Mouse (Mus musculus) thymus, adult 2 months (tissue): ENCODE data around the gene Gstm7. TPM values are rescaled to one million over a fixed set of nuclear protein-coding genes. Genes with fewer than 3 reads are reported as not detected.

Experiments
- DNase-seq: peaks from one replicate; pipeline ENCODE4 v3.0.0; 2021
- H3K27ac ChIP-seq: fragments of 200-500 bp; 2 replicates; pipeline ENCODE4 v1.5.1; 2012; ENCODE audit warnings: low read length, control low read depth; ENCODE audit not compliant: control insufficient read depth, insufficient read depth
- H3K27me3 ChIP-seq: fragments of 200-500 bp; 2 replicates; pipeline ENCODE4 v1.6.1; 2012; ENCODE audit warnings: mild to moderate bottlenecking, low read length, moderate library complexity, mixed read lengths; ENCODE audit not compliant: control insufficient read depth, insufficient read depth
- H3K36me3 ChIP-seq: fragments of 200-500 bp; 2 replicates; pipeline ENCODE4 v1.6.1; 2012; ENCODE audit warnings: mild to moderate bottlenecking, low read length, moderate library complexity; ENCODE audit not compliant: control insufficient read depth, insufficient read depth
- H3K4me1 ChIP-seq: fragments of 200-500 bp; replicated peaks from 2 replicates; pipeline ENCODE4 v1.6.1; 2012; ENCODE audit warnings: low read length; ENCODE audit not compliant: control insufficient read depth, insufficient read depth
- H3K4me3 ChIP-seq: fragments of 200-500 bp; 2 replicates; pipeline ENCODE4 v1.5.1; 2012; ENCODE audit warnings: mild to moderate bottlenecking, low read length, control low read depth, moderate library complexity; ENCODE audit not compliant: control insufficient read depth, insufficient read depth
- CTCF ChIP-seq: fragments of 200-500 bp; IDR thresholded peaks from 2 replicates; pipeline ENCODE4 v1.5.1; 2012; ENCODE audit warnings: mild to moderate bottlenecking, control low read depth, low read length, moderate library complexity, borderline replicate concordance; ENCODE audit not compliant: control insufficient read depth, poor library complexity, insufficient read depth; ENCODE audit errors: extremely low read depth
- POLR2A ChIP-seq: fragments of 200-500 bp; IDR thresholded peaks from 2 replicates; pipeline ENCODE4 v1.6.1; 2012; ENCODE audit warnings: mild to moderate bottlenecking, low read length, control low read depth, moderate library complexity; ENCODE audit not compliant: control insufficient read depth, poor library complexity, insufficient read depth; ENCODE audit errors: extremely low read depth
- WGBS: fragments of 180-500 bp; shearing (Covaris S2); methylation state at CpG from one replicate; pipeline ENCODE4 v1.1.7; 2018; 5-methylcytosine and 5-hydroxymethylcytosine counted together
- polyA plus RNA-seq: library from polyadenylated mRNA; depleted of rRNA; stranded (reverse); fragments of >200 nt; gene quantifications from 2 replicates; pipeline ENCODE4 v1.2.3, GENCODE M21; 2012

Gene Gstm7
- polyA plus RNA-seq, 1 experiment = 5.3 TPM

DNA sequence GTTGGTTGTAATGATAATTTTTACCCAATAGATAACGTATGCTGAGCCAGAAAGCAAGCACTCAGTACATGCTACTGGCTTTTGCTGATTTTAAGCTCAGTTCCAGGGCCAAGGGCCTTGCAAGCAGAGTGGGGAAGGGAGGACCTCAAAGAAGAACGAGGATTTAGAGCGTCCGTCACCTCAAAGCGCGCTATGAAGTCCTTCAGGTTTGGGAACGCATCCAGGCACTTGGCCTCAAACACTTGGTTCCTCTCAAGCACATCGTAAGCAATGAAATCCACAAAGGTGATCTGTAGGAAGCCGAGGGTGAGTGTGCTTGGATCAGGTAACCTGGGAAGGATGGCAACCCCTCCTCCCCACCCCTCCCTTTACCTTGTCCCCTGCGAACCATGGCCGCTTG lies 2.9 kb downstream of the Gstm7 start:
- DNase-seq = no peak
- Histone ChIP-seq H3K4me3 (no peak overlapping the region), H3K27ac (no peak overlapping the region), H3K27me3 (no peaks in the 10 kb centered on the region), H3K4me1 (peaks cover 5% of the 10 kb centered on the region; the same call in 1 of the 2 replicates), H3K36me3 (no peaks in the 10 kb centered on the region)
- WGBS = 89% methylated on average over 11 of the region's 11 CpGs
- TF ChIP-seq CTCF = no peak
- TF ChIP-seq POLR2A = no peak

DNA sequence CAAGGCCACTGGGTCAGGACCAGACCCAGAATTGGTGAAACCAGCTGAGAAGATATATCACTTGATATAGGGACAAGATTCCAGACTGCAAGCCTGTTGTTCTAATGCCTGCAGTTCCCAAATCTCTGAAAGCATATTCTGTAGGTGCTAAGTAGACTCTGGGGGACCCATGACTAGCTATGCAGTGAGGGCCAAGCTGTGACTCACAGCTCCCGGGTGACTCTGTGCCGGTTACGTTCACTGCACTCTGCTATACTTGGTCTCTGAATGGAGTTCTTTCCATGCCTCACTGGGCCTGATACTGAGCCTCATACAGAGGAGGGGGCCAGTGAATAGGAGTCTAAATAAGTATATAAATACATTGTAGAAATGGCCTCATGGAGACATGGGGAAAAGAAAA lies 3.8 kb downstream of the Gstm7 start:
- 91% methylated on average over 3 of the region's 3 CpGs for WGBS
- H3K27me3 ChIP-seq = no peaks in the 10 kb centered on the region
- TF ChIP-seq CTCF (no peak), POLR2A (no peak)
- no peak overlapping the region for H3K27ac ChIP-seq
- no peak overlapping the region for H3K4me3 ChIP-seq
- DNase-seq = no peak
- H3K4me1 ChIP-seq = peaks cover 5% of the 10 kb centered on the region; the same call in 1 of the 2 replicates
- H3K36me3 ChIP-seq = no peaks in the 10 kb centered on the region

DNA sequence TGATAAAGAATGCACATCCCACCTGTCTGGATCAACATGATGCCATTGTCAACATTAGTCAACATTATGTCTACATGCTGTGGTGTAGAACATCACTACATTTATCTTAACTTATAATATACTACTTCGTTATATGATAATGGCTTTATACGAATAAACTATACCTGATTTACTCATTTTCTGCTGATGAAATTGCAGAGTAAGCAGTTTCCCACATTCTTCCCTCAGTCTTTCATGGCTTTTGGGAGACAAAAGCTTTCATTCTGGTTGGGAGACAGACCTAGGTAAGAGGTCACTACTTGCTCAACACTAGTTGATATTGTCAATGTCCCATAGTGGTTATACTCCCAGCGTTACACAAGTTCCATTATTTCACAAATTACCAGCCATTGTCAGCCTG lies 6.3 kb downstream of the Gstm7 start:
- H3K4me3 ChIP-seq = no peak overlapping the region
- H3K4me1 ChIP-seq = no peaks in the 10 kb centered on the region
- H3K27ac ChIP-seq = no peak overlapping the region
- WGBS = 95% methylated on average over 3 of the region's 3 CpGs
- H3K36me3 ChIP-seq = no peaks in the 10 kb centered on the region
- TF ChIP-seq POLR2A (no peak), CTCF (no peak)
- DNase-seq = no peak
- no peaks in the 10 kb centered on the region for H3K27me3 ChIP-seq

DNA sequence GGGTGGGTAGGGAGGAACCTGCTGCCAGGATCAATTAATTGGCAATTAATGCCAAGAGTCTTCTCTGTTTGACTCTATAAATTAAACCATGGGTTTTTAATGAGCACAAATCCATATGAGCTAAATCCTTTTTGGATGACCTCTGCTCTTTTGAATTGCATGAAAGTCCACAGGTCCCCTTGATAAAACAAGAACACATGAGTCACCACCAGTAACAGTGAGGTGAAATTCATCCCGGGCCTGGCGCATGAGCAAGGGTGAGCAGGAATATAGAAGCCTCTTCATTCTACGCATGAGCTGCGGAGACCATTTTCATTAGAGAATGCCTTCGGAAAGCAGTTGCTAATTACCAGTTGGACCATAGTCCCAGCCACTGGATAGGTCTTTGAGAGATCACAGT lies 11.3 kb downstream of the Gstm7 start:
- Histone ChIP-seq H3K27ac (no peak overlapping the region), H3K4me3 (no peak overlapping the region), H3K36me3 (no peaks in the 10 kb centered on the region), H3K4me1 (no peaks in the 10 kb centered on the region), H3K27me3 (no peaks in the 10 kb centered on the region)
- 95% methylated on average over 5 of the region's 5 CpGs for WGBS
- DNase-seq = no peak
- no peak for TF ChIP-seq CTCF
- TF ChIP-seq POLR2A = no peak

DNA sequence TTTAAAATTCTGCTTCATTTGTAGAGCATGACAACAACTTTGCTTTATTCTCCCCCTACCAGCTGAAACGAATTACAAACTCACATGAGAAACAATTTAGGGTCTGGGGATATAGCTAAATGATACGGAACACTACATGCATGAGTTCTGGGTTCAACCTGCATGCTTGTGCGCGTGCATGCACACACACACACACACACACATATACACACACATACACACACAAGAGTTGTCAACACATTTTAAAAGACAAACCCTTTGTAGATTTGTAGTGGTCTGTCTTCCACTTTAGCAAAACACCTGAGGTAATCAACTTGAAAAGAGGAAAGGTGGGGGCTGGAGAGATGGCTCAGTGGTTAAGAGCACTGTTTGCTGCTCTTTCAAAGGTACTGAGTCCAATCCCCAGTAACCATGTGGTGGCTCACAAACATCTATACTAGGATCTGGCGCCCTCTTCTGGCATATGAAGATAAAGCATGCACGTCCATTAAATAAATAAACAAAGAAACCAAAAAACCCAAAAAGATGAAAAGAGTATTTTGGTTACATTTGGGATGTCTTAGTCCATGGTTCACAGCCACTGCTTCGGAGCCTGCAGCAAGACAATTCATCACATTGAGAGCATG lies 13.7 kb downstream of the Gstm7 start:
- TF ChIP-seq POLR2A = no peak
- no peak for TF ChIP-seq CTCF
- Histone ChIP-seq H3K27me3 (no peaks in the 10 kb centered on the region), H3K27ac (no peak overlapping the region), H3K4me3 (no peak overlapping the region), H3K4me1 (no peaks in the 10 kb centered on the region), H3K36me3 (no peaks in the 10 kb centered on the region)
- WGBS = 63% methylated on average over 7 of the region's 7 CpGs
- peak; percentile 46 for DNase-seq

DNA sequence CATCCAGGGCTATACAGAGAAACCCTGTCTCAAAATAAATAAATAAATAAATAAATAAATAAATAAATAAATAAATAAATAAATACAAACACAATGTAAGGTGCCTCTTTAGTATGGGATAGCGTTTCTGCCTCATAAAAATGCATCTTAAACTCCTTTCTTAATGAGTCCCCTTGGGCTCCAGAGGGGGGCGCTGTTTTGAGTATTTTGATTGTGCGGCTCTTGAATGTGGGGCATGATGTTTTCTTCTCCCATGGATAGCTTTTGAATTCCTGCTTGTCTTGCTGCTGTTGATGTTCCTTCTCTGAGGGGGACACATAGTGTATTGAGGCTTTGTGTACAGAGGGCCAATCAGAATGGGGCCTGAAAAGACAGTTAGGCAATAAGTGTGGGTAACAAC lies 14.5 kb downstream of the Gstm7 start:
- no peak overlapping the region for H3K4me3 ChIP-seq
- H3K4me1 ChIP-seq = no peaks in the 10 kb centered on the region
- no peaks in the 10 kb centered on the region for H3K27me3 ChIP-seq
- DNase-seq = no peak
- WGBS = 80% methylated on average over 3 of the region's 3 CpGs
- TF ChIP-seq CTCF (no peak), POLR2A (no peak)
- no peaks in the 10 kb centered on the region for H3K36me3 ChIP-seq
- H3K27ac ChIP-seq = no peak overlapping the region

DNA sequence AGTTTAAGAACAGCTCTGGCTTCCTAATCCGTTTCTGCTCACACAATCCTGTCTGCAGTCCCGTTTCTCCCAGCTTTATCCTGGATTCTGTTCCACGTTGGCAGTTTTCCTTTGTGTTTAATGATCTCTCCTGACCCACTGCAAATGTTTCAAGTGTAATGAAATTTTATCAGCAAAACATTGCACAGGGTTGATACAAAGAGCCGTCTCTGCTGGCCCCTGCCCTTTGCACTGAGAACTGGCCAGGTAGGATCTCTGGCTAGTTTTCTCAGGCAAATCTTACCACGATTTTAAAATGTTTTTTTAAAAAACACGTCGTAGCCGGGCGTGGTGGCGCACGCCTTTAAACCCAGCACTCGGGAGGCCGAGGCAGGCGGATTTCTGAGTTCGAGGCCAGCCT lies 14.9 kb downstream of the Gstm7 start:
- TF ChIP-seq POLR2A = no peak
- no peak for TF ChIP-seq CTCF
- Histone ChIP-seq H3K27me3 (no peaks in the 10 kb centered on the region), H3K4me3 (no peak overlapping the region), H3K4me1 (no peaks in the 10 kb centered on the region), H3K27ac (no peak overlapping the region), H3K36me3 (no peaks in the 10 kb centered on the region)
- WGBS = 95% methylated on average over 15 of the region's 15 CpGs
- DNase-seq = no peak
